Mouse (Mus musculus) cerebellum, postnatal 36 days (tissue): ENCODE data around the gene Traf1.

Experiments
- DNase-seq, 2 experiments: peaks; one replicate each; pipeline ENCODE4 v3.0.0; 2021 to 2022; ENCODE audit warnings: mixed read lengths in 2 of 2

Gene Traf1

GRCm38 (mm10) chr2:34961481-34962036 is at the start of gene Traf1:
Traf1 (minus strand) TSS chr2:34961772.
- no peak for DNase-seq

- no peak for DNase-seq
Measured at GRCm38 (mm10) chr2:34998956-34999355, 37.4 kb upstream of the Traf1 start.

- no peak for DNase-seq
Measured at GRCm38 (mm10) chr2:34996506-34996905, 34.9 kb upstream of the Traf1 start.

- DNase-seq: no peak
Measured at GRCm38 (mm10) chr2:34993696-34994356, 32.3 kb upstream of the Traf1 start.

- no peak for DNase-seq
Measured at GRCm38 (mm10) chr2:34992729-34993695, 31.4 kb upstream of the Traf1 start.

GRCm38 (mm10) chr2:34991966-34992365 is 30.4 kb upstream of the Traf1 start:
- DNase-seq: no peak

GRCm38 (mm10) chr2:34989749-34990148 is 28.2 kb upstream of the Traf1 start:
- DNase-seq: no peak

GRCm38 (mm10) chr2:34987595-34987994 is 26.0 kb upstream of the Traf1 start:
- DNase-seq: no peak

GRCm38 (mm10) chr2:34984885-34985284 is 23.3 kb upstream of the Traf1 start:
- DNase-seq: no peak

GRCm38 (mm10) chr2:34982906-34983698 is 21.5 kb upstream of the Traf1 start:
- DNase-seq: no peak

GRCm38 (mm10) chr2:34982096-34982724 is 20.6 kb upstream of the Traf1 start:
- DNase-seq: no peak

GRCm38 (mm10) chr2:34979459-34980011 is 18.0 kb upstream of the Traf1 start:
- DNase-seq: no peak

- DNase-seq: no peak
Measured at GRCm38 (mm10) chr2:34978226-34978625, 16.7 kb upstream of the Traf1 start.

GRCm38 (mm10) chr2:34976945-34977658 is 15.5 kb upstream of the Traf1 start:
- no peak for DNase-seq

- no peak for DNase-seq
Measured at GRCm38 (mm10) chr2:34976447-34976846, 14.9 kb upstream of the Traf1 start.

- no peak for DNase-seq
Measured at GRCm38 (mm10) chr2:34973087-34973486, 11.5 kb upstream of the Traf1 start.

- no peak for DNase-seq
Measured at GRCm38 (mm10) chr2:34971080-34971888, 9.7 kb upstream of the Traf1 start.

- DNase-seq: peak; percentile 79 to 82
Measured at GRCm38 (mm10) chr2:34970092-34970750, 8.6 kb upstream of the Traf1 start.

- no peak for DNase-seq
Measured at GRCm38 (mm10) chr2:34969166-34969565, 7.6 kb upstream of the Traf1 start.
